Mouse (Mus musculus) forebrain, embryonic 12.5 days (tissue): ENCODE results near the gene Pld3. TPM values are rescaled to one million over a fixed set of nuclear protein-coding genes. Genes with fewer than 3 reads are reported as not detected.

Experiments
- ATAC-seq: fragments of 200-750 bp; cut with Nextera tagmentation; 2 replicates; pipeline ENCODE4 v1.8.0; 2017; ENCODE audit warnings: moderate TSS enrichment; ENCODE audit not compliant: low FRiP score
- H3K27ac ChIP-seq: fragments of 300-500 bp; sonication (generic); 2 replicates; pipeline ENCODE4 v1.5.1; 2016; ENCODE audit warnings: mild to moderate bottlenecking
- H3K27me3 ChIP-seq: fragments of 300-500 bp; sonication (generic); 2 replicates; pipeline ENCODE4 v1.6.1; 2016; ENCODE audit warnings: mild to moderate bottlenecking
- H3K36me3 ChIP-seq: fragments of 300-500 bp; sonication (generic); replicated peaks from 2 replicates; pipeline ENCODE4 v1.6.1; 2016; ENCODE audit warnings: mild to moderate bottlenecking
- H3K4me1 ChIP-seq: fragments of 300-500 bp; sonication (generic); 2 replicates; pipeline ENCODE4 v1.6.1; 2016
- H3K4me2 ChIP-seq: fragments of 300-500 bp; sonication (generic); 2 replicates; pipeline ENCODE4 v1.6.1; 2016; ENCODE audit warnings: mild to moderate bottlenecking, moderate library complexity
- H3K4me3 ChIP-seq: fragments of 300-500 bp; sonication (generic); replicated peaks from 2 replicates; pipeline ENCODE4 v1.5.1; 2016; ENCODE audit warnings: mild to moderate bottlenecking
- H3K9ac ChIP-seq: fragments of 300-500 bp; sonication (generic); 2 replicates; pipeline ENCODE4 v1.6.1; 2016; ENCODE audit warnings: mild to moderate bottlenecking
- H3K9me3 ChIP-seq: fragments of 300-500 bp; sonication (generic); 2 replicates; pipeline ENCODE4 v1.6.1; 2016
- WGBS: fragments of 180-500 bp; shearing (Covaris S2); methylation state at CpG from one replicate; pipeline ENCODE4 v1.1.7; 2016; 5-methylcytosine and 5-hydroxymethylcytosine counted together
- polyA plus RNA-seq: library from polyadenylated mRNA; unstranded; fragments of >200 nt; fragmentation: Nextera tagmentation; extraction: Ambion mirVana; gene quantifications from 2 replicates; pipeline ENCODE4 v1.2.1, GENCODE M21; 2016

The Pld3 gene
- polyA plus RNA-seq, 1 experiment from 2014 or later = 58.2 TPM

- WGBS = 2% methylated on average over 13 of the region's 13 CpGs
- H3K9ac ChIP-seq = peak overlapping the region; percentile 71
- peak overlapping the region; percentile 77 for H3K4me3 ChIP-seq
- no peak for ATAC-seq
- H3K9me3 ChIP-seq = no peaks in the 10 kb centered on the region
- H3K36me3 ChIP-seq = no peaks in the 10 kb centered on the region
- peaks cover 18% of the 10 kb centered on the region for H3K27me3 ChIP-seq
- peak overlapping the region; percentile 93 for H3K27ac ChIP-seq
- H3K4me2 ChIP-seq = peak overlapping the region; percentile 65
- peaks cover 25% of the 10 kb centered on the region for H3K4me1 ChIP-seq
These were observed 65.2 kb downstream of the Pld3 start for GRCm38 (mm10) chr7:27487740-27488268.

- peak; percentile 97 for ATAC-seq
- WGBS = under 1% methylated on average over 65 of the region's 80 CpGs
- Histone ChIP-seq H3K4me2 (peak within 1 kb of the TSS; percentile 65), H3K27me3 (peaks cover 18% of the 10 kb centered on the region), H3K4me1 (peaks cover 25% of the 10 kb centered on the region), H3K36me3 (no peaks in the 10 kb centered on the region), H3K4me3 (peak within 1 kb of the TSS; percentile 77), H3K9me3 (no peaks in the 10 kb centered on the region), H3K9ac (peak within 1 kb of the TSS; percentile 71), H3K27ac (peak within 1 kb of the TSS; percentile 93)
These were observed 66.0 kb downstream of the Pld3 start, which contains the start of gene Sertad1 for GRCm38 (mm10) chr7:27486770-27487697. Sertad1 (plus strand) TSS chr7:27486910.

DNA sequence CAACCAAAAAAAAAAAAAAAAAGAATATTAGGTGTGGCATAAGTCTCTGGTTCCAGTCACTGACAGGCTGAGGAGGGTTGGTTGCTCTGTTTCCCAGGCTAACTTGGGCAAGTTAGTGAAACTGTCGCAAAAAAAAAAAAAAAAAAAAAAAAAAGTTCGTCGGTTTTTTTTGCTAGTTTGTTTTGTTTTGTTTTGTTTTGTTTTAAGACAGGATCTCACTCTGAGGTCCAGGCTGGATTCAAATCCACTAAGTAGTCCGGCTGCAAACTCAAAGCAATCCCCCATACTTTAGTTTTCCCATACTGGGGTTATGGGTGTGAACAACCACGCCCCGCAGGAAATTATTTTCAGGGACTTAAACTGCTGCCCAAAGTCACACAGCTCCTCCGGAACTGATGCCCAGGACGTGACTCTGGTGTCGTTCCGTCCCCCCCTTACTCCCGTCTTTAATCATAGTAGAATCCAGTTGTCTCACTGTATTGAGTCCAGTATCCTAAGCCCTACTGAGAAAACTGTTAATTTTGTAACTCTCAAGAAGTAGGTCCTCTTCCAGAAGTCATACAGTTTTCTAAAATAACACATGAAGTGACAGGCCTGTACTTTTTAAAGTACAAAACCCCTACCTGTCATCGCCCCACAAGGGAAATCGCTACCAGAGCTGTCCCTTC, 66.8 kb downstream of the Pld3 start:
- WGBS = 5% methylated on average over 13 of the region's 13 CpGs
- H3K4me3 ChIP-seq = peak overlapping the region; percentile 77

DNA sequence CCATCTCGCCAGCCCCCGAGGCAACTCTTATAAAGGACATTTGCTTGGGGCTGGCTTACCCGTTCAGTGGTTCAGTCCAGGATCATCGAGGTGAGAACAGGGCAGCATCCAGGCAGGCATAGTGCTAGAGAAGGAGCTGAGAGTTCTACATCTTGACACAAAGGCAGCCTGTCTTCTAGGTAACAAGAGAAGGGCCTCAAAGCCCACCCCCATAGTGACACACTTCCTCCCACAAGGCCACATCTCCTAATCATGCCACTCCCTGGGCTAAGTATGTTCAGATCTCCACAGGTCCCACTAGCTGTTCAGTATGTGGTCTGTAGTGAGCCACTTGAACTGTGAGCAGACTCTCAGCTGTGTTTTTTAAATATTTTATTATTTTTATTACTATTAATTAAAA, 69.2 kb downstream of the Pld3 start:
- no peak overlapping the region for H3K4me3 ChIP-seq
- no peak for ATAC-seq

More for the DNA sequence above, 66.8 kb downstream of the Pld3 start:
- H3K27me3 ChIP-seq = peaks cover 18% of the 10 kb centered on the region
- peaks cover 33% of the 10 kb centered on the region for H3K4me1 ChIP-seq
- peak overlapping the region; percentile 65 for H3K4me2 ChIP-seq
- no peaks in the 10 kb centered on the region for H3K9me3 ChIP-seq
- ATAC-seq = peak; percentile 9
- peak overlapping the region; percentile 93 for H3K27ac ChIP-seq
- no peaks in the 10 kb centered on the region for H3K36me3 ChIP-seq
- peak overlapping the region; percentile 38; the same call in 1 of the 2 replicates for H3K9ac ChIP-seq

More for the DNA sequence above, 69.2 kb downstream of the Pld3 start:
- H3K27ac ChIP-seq = no peak overlapping the region
- H3K4me2 ChIP-seq = no peak overlapping the region
- peaks cover 24% of the 10 kb centered on the region for H3K4me1 ChIP-seq
- H3K27me3 ChIP-seq = peaks cover 12% of the 10 kb centered on the region; the same call in 1 of the 2 replicates
- no peaks in the 10 kb centered on the region for H3K9me3 ChIP-seq
- WGBS = 81% methylated on average over 4 of the region's 4 CpGs
- no peaks in the 10 kb centered on the region for H3K36me3 ChIP-seq
- no peak overlapping the region for H3K9ac ChIP-seq

Other genes starting within 250 kb of the Pld3 start
- gene Ltbp4, start 215.5 kb downstream of the Pld3 start, polyA plus RNA-seq = 12.4 and 16.5 TPM in 2 replicates
- gene Shkbp1, start 197.2 kb downstream of the Pld3 start, polyA plus RNA-seq = 77.1 and 81.2 TPM in 2 replicates
- gene Gm20479, start 195.8 kb downstream of the Pld3 start, polyA plus RNA-seq = 1.5 TPM in 1 of 2 replicates, not detected in the other
- 0.47 and 1.3 TPM in 2 replicates for gene Sptbn4, start 105.5 kb downstream of the Pld3 start, polyA plus RNA-seq
- gene Blvrb, start 105.2 kb downstream of the Pld3 start, polyA plus RNA-seq = 18.1 and 22.2 TPM in 2 replicates
- gene Sertad3, start 79.5 kb downstream of the Pld3 start, polyA plus RNA-seq = 20.0 and 21.9 TPM in 2 replicates
- gene Sertad1, start 66.3 kb downstream of the Pld3 start, polyA plus RNA-seq = 12.9 and 13.1 TPM in 2 replicates
- gene Prx, start 53.9 kb downstream of the Pld3 start, polyA plus RNA-seq = 2.9 and 3.5 TPM in 2 replicates
- 0.26 and 0.57 TPM in 2 replicates for gene Hipk4, start 30.0 kb downstream of the Pld3 start, polyA plus RNA-seq
- gene 2310022A10Rik, start within 50 bp of the Pld3 start, polyA plus RNA-seq = 38.7 and 39.6 TPM in 2 replicates
- 81.2 and 84.6 TPM in 2 replicates for gene Akt2, start 38.3 kb upstream of the Pld3 start, polyA plus RNA-seq
- 21.4 and 24.8 TPM in 2 replicates for gene Ttc9b, start 100.7 kb upstream of the Pld3 start, polyA plus RNA-seq
- 15.4 and 16.2 TPM in 2 replicates for gene Map3k10, start 121.4 kb upstream of the Pld3 start, polyA plus RNA-seq
- gene Zfp607b, start 136.1 kb upstream of the Pld3 start, polyA plus RNA-seq = 9.6 and 10.1 TPM in 2 replicates
- 108 and 118 TPM in 2 replicates for gene Zfp60, start 178.2 kb upstream of the Pld3 start, polyA plus RNA-seq